Mouse (Mus musculus) T-helper 17 cell (primary cell): ENCODE measurements around the gene Pde6b.

ENCODE experiments used
- in situ Hi-C, 2 experiments: fragments of 300-600 bp; cut with MboI, MseI; formaldehyde crosslinking; loops; 1 replicate in 1 of 2; 2 replicates in 1 of 2; pipeline ENCODE4 v1.15.1; 2025; ENCODE audit warnings: high pct_unique_total_duplicates in 2 of 2

Gene Pde6b

GRCm38 (mm10) chr5:108389744-108390143 is 1.6 kb downstream of the Pde6b start:
- in situ Hi-C loops: no loop called here

DNA sequence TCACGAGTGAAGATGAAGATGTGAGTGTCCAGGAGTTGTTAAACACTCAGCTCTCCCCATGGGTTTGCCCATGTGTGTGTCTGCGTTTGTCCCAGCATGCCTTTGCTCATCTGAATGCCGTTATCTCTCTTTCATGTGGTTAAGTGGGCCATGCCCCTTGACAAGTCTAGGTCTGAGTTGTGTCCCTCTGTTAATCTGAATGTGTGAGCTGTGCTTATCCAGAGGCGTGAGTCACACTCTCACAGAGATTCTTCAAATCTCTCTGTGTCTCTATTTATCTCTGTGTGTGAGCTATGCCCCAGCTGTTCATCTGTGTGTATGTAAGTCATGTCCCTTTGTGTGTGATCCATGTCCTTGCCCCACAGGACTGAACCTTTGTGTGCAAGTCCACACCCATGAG is 15.3 kb downstream of the Pde6b start:
- in situ Hi-C loops: no loop called here

DNA sequence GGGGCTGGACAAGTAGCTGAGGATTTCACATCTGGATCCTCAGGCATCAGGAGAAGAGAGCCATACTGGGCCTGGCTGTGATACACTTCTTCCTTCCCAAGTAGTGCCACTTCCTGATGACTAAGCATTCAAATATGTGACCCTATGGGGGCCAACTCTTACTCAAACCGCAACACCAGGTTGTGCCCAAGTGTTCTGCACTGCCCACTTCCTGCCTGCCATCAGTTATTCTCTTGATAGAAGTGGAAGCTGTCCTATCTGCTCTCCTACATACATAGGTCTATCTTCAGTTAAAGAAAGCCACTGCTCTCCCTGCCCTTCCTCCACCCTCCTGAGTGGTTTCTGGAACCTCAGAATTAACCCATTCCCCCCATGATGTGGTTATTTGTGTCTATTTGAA is 17.3 kb downstream of the Pde6b start:
- in situ Hi-C loops: no loop called here

DNA sequence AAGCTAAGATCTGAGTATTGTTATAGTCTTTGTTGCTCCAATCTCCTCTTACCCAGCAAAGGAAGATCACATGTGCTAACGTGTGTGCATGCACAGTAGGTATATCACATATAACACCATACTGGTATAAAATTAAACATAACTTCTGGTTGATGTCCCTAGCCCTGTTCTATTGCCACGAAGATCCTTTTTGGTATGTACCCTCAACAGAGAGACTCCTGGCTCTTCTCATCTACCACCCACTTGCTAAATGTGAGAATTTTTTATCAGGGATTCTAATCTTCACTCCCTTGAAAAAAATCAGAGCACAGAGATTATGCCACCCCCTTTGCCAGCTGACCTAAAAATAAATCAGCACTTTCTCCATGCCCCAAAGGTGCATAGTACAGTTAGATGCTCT is 18.8 kb downstream of the Pde6b start:
- in situ Hi-C loops: no loop called here

- in situ Hi-C loops: no loop called here
Measured at GRCm38 (mm10) chr5:108414711-108415110, 26.5 kb downstream of the Pde6b start.

DNA sequence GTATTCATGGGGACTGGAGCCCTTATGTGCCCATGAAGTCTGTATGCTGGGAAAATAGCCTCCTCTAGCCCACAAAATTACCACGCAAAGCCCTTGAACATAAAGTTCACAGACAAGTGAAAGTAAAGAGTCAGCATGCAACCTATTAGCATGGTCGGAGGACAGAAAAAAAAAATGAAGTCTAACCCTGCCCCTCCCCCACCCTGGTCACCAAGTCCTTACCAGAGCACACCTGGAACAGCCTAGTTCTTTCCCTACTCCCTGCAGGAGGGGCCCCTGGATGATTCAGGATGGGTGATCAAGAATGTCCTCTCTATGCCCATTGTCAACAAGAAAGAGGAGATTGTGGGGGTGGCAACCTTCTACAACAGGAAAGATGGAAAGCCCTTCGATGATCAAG is 34.5 kb downstream of the Pde6b start:
- in situ Hi-C loops: no loop called here

DNA sequence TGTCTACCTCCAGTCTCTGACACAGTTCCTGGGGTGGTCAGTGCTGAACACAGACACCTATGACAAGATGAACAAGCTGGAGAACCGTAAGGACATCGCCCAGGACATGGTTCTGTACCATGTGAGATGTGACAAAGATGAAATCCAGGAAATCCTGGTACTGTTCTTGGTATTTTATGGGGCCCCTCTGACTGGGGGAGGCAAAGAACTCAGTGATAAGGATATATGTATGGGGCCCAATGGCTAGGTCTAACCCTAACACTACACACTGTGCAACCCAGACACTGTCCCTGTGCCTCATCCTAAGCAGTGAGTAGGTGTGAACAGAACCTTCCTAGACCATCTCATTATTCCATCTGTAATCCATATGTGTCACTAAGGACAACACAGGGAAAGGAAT is 35.2 kb downstream of the Pde6b start:
- in situ Hi-C loops: no loop called here

GRCm38 (mm10) chr5:108427186-108427585 is 39.0 kb downstream of the Pde6b start:
- in situ Hi-C loops: no loop called here

DNA sequence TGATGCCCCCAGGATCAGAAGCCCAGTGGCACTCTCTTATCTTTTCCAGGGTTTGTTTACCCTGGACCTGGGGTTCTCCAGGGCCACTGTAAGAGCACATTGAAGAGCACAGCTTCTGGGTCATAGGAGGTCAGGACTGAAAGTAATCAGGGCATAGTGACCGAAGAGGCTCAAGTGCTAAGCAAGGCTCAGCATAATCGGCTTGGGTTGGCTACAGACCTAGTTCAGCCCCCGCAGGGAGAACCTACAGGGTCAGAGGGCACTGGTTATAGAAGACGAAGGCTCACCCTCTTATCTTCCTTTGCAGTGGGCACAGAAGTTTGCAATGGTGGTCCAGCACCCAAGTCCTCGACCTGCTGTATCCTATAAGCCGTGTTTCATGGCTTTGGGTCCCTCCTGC is 43.0 kb downstream of the Pde6b start:
- in situ Hi-C loops: no loop called here

GRCm38 (mm10) chr5:108433804-108434587 is 45.8 kb downstream of the Pde6b start, which contains the start of gene Atp5k:
Gene Atp5k (minus strand): TSS chr5:108434448.
- in situ Hi-C loops: no loop called here

GRCm38 (mm10) chr5:108436101-108436500 is 47.9 kb downstream of the Pde6b start:
- in situ Hi-C loops: no loop called here

DNA sequence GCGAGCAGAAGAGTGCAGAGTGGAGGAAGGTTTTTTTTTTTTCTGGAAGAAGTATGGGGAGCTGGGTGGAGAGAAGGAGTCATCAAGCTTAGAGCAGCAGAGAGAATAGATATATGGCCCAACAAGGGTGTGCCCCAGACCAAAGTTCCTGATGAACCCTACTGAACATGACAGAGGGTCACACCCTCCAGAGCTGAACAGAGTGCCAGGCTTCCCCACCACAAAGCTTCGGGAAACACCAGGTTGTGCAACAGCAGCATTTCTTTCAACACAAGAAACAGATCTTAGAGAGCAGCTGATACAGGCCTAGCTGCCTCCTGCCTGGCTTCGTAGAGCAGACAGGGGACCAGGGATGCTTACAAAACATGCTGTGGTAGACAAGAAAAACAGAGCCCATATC is 58.8 kb downstream of the Pde6b start:
- in situ Hi-C loops: no loop called here

DNA sequence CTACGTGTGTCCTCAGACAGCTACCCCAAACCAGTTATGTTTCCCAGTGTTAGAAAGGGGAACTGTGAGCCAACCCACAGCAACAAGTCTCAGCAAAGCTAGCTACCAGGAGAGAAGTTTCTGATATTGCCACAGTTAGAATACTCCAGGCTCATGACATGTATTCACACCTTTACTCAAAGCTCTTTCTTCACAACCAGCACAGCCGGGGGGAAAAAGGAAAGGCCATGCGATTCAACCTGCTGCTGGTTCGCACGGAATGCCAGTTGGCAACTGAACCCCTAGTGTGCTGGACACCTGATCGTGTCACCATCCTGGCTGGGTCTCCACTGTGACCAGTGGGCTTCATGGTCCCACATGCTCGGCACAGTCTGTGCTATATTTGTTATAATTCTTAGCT is 59.7 kb downstream of the Pde6b start:
- in situ Hi-C loops: no loop called here

DNA sequence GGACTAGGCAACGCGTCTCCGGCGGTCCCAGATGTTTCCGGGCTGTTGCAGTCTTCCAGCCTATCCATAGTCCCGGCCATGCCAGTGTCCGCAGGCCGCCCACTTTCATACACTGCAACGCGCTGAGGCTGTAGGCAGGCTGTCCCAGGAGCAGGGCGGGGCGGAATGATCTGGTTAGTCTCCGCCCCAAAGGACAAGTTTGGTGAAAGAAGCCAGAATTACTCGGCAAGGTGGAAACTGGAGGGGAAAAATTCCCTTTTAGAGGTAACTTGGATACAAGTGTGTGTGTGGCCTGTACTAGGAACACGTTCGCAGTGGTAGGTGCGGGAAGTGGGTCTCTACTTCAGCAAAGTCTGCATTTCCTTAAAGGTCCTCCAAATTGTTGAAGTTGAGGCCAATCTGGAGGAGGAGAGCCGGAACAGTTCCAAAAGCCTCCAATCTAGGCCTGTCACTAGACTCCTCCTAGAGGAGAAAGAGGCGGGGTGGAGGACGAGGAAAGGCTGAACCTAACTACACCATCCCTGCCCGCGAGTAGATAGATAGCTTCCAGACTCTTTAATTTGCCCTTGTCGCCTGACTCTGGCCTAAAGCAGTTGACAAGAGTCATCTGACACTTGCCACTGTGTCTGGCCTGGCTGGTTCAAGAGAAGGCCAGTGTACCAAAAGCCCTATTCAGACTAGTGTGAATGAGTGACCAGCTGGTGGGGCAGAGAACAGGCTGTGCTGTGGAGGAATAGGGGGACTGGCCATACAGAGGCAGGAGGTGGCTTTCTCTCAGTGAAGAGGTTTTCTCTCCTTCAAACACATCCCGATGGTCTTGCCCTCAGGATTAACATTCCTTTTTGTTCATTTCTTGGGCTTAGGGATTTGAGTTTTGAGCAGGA is 60.8 kb downstream of the Pde6b start, which contains the start of gene Mfsd7a:
TSS of gene Mfsd7a (minus strand) at position 107 of the 884 bp plus-strand sequence.
- in situ Hi-C loops: no loop called here

- in situ Hi-C loops: no loop called here
Measured at GRCm38 (mm10) chr5:108450837-108451540, 62.8 kb downstream of the Pde6b start.

- in situ Hi-C loops: no loop called here
Measured at GRCm38 (mm10) chr5:108451611-108452010, 63.4 kb downstream of the Pde6b start.

DNA sequence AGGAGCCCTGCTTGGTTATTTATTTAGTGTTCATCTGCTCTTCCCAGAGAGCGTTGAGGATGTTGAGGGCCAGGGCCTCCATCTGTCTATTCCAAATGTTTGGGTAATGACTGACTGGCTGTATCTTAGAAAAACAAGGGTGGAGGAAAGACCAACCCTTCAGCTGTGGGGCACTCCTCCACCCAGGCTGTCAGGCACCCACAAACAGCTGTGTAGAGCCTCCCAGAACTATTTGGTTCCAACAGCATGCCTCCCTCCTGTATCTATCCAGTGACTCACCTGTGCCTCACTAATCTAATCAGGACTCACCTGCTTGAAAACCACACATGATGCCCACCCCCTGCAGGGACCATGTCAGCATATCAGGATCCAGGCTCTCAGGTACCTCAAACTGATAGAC is 64.2 kb downstream of the Pde6b start:
- in situ Hi-C loops: no loop called here

GRCm38 (mm10) chr5:108454094-108454493 is 65.9 kb downstream of the Pde6b start:
- in situ Hi-C loops: no loop called here

GRCm38 (mm10) chr5:108458706-108459105 is 70.5 kb downstream of the Pde6b start:
- in situ Hi-C loops: no loop called here

- in situ Hi-C loops: no loop called here
Measured at GRCm38 (mm10) chr5:108460461-108460860, 72.3 kb downstream of the Pde6b start.

GRCm38 (mm10) chr5:108461082-108462065 is 73.2 kb downstream of the Pde6b start, which contains the start of gene Pcgf3:
Gene Pcgf3 (plus strand): TSS chr5:108461232.
- in situ Hi-C loops: no loop called here
